Mouse (Mus musculus) hindbrain, postnatal 0 days (tissue): Measurements from ENCODE around the gene Tnfrsf19. TPM values are rescaled to one million over a fixed set of nuclear protein-coding genes. Genes with fewer than 3 reads are reported as not detected.

Source experiments
- ATAC-seq: fragments of 200-750 bp; cut with Nextera tagmentation; 2 replicates; pipeline ENCODE4 v1.8.0; 2017; ENCODE audit warnings: mild to moderate bottlenecking, moderate TSS enrichment, moderate library complexity
- DNase-seq: peaks from one replicate; pipeline ENCODE4 v3.0.0-alpha.2; 2015; ENCODE audit warnings: low spot score
- H3K27ac ChIP-seq: fragments of 300-500 bp; sonication (generic); 2 replicates; pipeline ENCODE4 v1.5.1; 2014; ENCODE audit warnings: mild to moderate bottlenecking
- H3K27me3 ChIP-seq: fragments of 300-500 bp; sonication (generic); 2 replicates; pipeline ENCODE4 v1.6.1; 2014; ENCODE audit warnings: low read length, mixed read lengths; ENCODE audit not compliant: insufficient read depth
- H3K36me3 ChIP-seq: fragments of 300-500 bp; sonication (generic); 2 replicates; pipeline ENCODE4 v1.6.1; 2014; ENCODE audit warnings: low read length, mixed read lengths; ENCODE audit not compliant: insufficient read depth
- H3K4me1 ChIP-seq: fragments of 300-500 bp; sonication (generic); 2 replicates; pipeline ENCODE4 v1.6.1; 2014; ENCODE audit warnings: antibody characterized with exemption, low read length, mixed read lengths; ENCODE audit not compliant: insufficient read depth
- H3K4me2 ChIP-seq: fragments of 300-500 bp; sonication (generic); 2 replicates; pipeline ENCODE4 v1.6.1; 2014; ENCODE audit warnings: low read depth, mild to moderate bottlenecking, low read length, moderate library complexity, mixed read lengths
- H3K4me3 ChIP-seq: fragments of 300-500 bp; sonication (generic); 2 replicates; pipeline ENCODE4 v1.5.1; 2014; ENCODE audit warnings: low read length
- H3K9ac ChIP-seq: fragments of 300-500 bp; sonication (generic); replicated peaks from 2 replicates; pipeline ENCODE4 v1.6.1; 2014; ENCODE audit warnings: mild to moderate bottlenecking, low read length, moderate library complexity, mixed read lengths
- H3K9me3 ChIP-seq: fragments of 300-500 bp; sonication (generic); 2 replicates; pipeline ENCODE4 v1.6.1; 2016; ENCODE audit warnings: low read length, mixed read lengths
- CTCF ChIP-seq: IDR thresholded peaks from 2 replicates; pipeline ENCODE4 v1.5.1; 2016; ENCODE audit warnings: antibody characterized with exemption, control low read depth, low read depth
- WGBS: fragments of 180-500 bp; shearing (Covaris S2); extraction: QIAGEN DNeasy Blood & Tissue Kit; methylation state at CpG from one replicate; pipeline ENCODE4 v1.1.7; 2014; 5-methylcytosine and 5-hydroxymethylcytosine counted together
- polyA plus RNA-seq: library from polyadenylated mRNA; unstranded; fragments of >200 nt; fragmentation: Nextera tagmentation; extraction: Ambion mirVana; gene quantifications from 2 replicates; pipeline ENCODE4 v1.2.1, GENCODE M21; 2015
- total RNA-seq: library from RNA; depleted of rRNA; stranded (reverse); fragments of >200 nt; gene quantifications from 2 replicates; pipeline ENCODE4 v1.2.3, GENCODE M21; 2014

Gene Tnfrsf19
- total and polyA plus RNA-seq, 2 experiments from 2014 or later: 28.9 to 51.6 TPM

DNA sequence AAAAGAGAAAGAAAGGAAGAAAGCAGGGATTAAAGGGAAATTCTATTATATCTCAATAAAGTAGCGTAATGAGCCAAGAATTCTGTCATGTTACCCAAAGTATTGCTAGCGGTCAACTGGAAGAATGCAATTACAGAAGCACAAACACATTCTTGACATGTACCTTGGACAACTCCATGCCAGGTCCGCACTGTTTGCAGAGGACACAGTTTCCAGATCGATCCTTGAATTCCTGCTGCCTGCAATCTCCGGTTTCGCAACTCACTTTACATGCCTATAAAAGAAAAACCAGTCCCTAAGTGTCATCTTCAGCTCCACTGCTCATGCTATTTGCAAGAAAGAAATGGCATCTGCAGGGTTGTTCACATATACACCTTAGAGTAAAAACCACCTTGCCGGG is 22.3 kb downstream of the Tnfrsf19 start:
- no peak overlapping the region for H3K27ac ChIP-seq
- H3K9me3 ChIP-seq: no peaks in the 10 kb centered on the region
- WGBS: 88% methylated on average over 7 of the region's 7 CpGs
- no peak overlapping the region for H3K9ac ChIP-seq
- DNase-seq (no peak), ATAC-seq (no peak)
- H3K36me3 ChIP-seq: no peaks in the 10 kb centered on the region; the same call in 1 of the 2 replicates
- no peak for TF ChIP-seq CTCF
- H3K27me3 ChIP-seq: no peaks in the 10 kb centered on the region
- H3K4me1 ChIP-seq: no peaks in the 10 kb centered on the region
- H3K4me2 ChIP-seq: no peak overlapping the region
- no peak overlapping the region for H3K4me3 ChIP-seq

DNA sequence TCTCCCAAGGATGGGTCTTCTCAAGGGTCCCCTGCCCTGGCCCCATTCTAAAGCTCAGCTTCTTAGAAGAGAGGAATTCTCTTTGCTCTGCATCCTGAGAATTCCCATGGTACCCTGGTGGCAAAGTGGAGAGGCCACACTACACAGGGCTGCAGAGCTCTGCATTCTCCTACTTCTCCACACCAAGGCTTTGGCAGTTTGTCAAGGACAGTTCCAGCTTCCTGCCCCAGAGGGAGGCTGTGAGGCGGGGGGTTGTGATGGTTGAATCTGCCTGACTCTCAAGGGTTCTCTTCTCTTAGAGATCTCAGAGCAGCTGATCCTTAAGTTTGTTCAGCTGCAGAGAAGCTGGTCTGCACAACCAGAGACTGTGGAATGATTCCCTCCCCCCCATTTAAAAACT is 23.9 kb downstream of the Tnfrsf19 start:
- H3K9me3 ChIP-seq: no peaks in the 10 kb centered on the region
- no peak overlapping the region for H3K27ac ChIP-seq
- ATAC-seq: no peak
- peaks cover 9% of the 10 kb centered on the region; the same call in 1 of the 2 replicates for H3K4me1 ChIP-seq
- H3K4me2 ChIP-seq: no peak overlapping the region
- no peaks in the 10 kb centered on the region; the same call in 1 of the 2 replicates for H3K36me3 ChIP-seq
- no peaks in the 10 kb centered on the region for H3K27me3 ChIP-seq
- H3K4me3 ChIP-seq: no peak overlapping the region
- 71% methylated on average over 1 of the region's 1 CpGs for WGBS
- DNase-seq: no peak
- H3K9ac ChIP-seq: no peak overlapping the region
- TF ChIP-seq CTCF: peak; percentile 17

DNA sequence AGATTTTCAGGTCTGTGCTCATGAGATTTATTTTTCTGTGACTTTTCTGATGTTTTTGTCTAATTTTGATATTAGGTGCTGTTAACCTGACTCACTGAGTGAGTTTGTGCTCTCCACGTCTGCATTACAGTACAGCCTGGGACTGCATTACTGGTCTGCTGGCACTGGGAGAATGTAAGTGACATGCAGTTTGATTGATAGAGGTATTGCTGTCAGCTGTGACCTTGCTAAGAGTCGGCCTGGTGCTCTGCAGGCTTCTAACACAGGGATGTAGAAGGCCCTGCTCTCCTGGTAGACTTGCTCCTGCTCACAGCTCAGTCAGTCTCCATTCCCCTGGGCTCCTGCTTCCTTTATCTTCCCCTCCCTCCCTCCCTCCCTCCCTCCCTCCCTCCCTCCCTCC is 25.3 kb downstream of the Tnfrsf19 start:
- Histone ChIP-seq H3K4me3 (no peak overlapping the region), H3K4me2 (no peak overlapping the region), H3K9me3 (no peaks in the 10 kb centered on the region), H3K36me3 (no peaks in the 10 kb centered on the region; the same call in 1 of the 2 replicates), H3K27me3 (no peaks in the 10 kb centered on the region), H3K9ac (no peak overlapping the region), H3K27ac (no peak overlapping the region), H3K4me1 (peaks cover 15% of the 10 kb centered on the region; the same call in 1 of the 2 replicates)
- WGBS: 75% methylated on average over 2 of the region's 2 CpGs
- DNase-seq (no peak), ATAC-seq (no peak)
- TF ChIP-seq CTCF: no peak

DNA sequence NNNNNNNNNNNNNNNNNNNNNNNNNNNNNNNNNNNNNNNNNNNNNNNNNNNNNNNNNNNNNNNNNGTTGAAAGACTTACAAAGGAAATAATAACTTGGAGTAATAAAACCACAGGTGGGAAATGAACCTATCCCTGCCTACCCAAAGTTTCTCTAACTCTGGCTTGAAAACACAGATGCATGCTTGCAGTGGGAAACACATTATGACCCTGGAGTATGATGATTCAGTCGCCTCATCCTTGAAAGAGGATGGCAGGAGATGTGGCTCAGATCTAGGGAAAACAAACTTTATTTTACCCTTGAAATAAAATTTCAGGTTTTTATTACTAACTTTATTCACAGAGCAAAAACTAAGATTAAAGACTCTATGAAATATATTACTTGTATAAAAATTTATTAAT is 26.4 kb downstream of the Tnfrsf19 start:
- 88% methylated on average over 1 of the region's 1 CpGs for WGBS
- ATAC-seq: no peak
- Histone ChIP-seq H3K4me1 (peaks cover 15% of the 10 kb centered on the region; the same call in 1 of the 2 replicates), H3K9ac (no peak overlapping the region), H3K9me3 (no peaks in the 10 kb centered on the region), H3K36me3 (no peaks in the 10 kb centered on the region; the same call in 1 of the 2 replicates), H3K4me2 (no peak overlapping the region), H3K27me3 (no peaks in the 10 kb centered on the region), H3K27ac (no peak overlapping the region), H3K4me3 (no peak overlapping the region)
- TF ChIP-seq CTCF: no peak
- no peak for DNase-seq

DNA sequence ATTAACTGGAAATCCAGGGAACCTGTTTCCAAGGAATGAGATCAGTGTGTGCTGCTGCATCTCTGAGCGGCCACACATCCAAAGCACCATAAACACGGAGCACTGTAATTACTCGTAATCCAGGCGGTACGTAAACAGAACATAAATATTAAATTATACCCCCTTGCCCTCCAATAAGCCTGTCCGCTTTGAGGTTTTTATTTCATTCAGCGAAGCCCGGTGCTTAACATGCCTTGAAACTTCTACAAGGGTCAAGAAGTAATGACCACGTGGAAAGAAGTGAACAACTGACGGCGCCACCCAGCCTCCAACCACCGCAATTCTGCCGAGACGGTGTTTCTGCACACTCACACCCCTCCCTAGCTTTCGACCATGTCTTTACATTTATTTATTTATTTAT is 31.7 kb downstream of the Tnfrsf19 start:
- H3K27ac ChIP-seq: no peak overlapping the region
- H3K4me1 ChIP-seq: peaks cover 18% of the 10 kb centered on the region; the same call in 1 of the 2 replicates
- ATAC-seq (no peak), DNase-seq (no peak)
- no peak overlapping the region for H3K4me2 ChIP-seq
- WGBS: 89% methylated on average over 15 of the region's 15 CpGs
- H3K27me3 ChIP-seq: no peaks in the 10 kb centered on the region
- H3K9me3 ChIP-seq: no peaks in the 10 kb centered on the region
- H3K4me3 ChIP-seq: no peak overlapping the region
- no peaks in the 10 kb centered on the region for H3K36me3 ChIP-seq
- no peak overlapping the region for H3K9ac ChIP-seq
- no peak for TF ChIP-seq CTCF

DNA sequence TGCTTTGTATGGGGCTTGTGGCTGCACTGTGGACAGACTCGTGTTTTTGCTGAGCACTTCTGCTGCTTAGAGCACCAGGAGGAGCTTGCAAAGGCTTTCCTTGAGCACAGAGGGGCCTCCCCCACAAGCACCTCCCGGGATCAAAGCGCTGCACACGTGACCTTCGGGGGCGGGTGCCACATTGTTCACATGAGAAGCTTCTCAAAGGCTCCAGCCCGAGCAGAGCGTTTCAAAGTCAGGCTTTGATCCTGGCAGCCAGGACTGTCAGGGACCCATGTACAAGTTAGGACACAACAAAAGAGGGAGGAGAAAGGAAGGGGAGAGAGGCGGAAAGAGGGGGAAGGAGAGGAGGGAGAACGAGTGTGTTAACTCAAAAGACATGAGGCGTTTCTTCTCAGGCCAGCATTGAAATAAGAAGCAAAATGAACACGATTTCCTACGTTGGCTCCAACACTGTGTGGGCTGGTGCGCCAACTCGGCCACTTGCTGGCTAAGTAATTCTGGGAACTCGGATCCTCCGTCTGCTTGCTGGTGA is 33.8 kb downstream of the Tnfrsf19 start:
- Histone ChIP-seq H3K36me3 (no peaks in the 10 kb centered on the region), H3K9me3 (no peaks in the 10 kb centered on the region), H3K27me3 (no peaks in the 10 kb centered on the region), H3K4me1 (peaks cover 10% of the 10 kb centered on the region; the same call in 1 of the 2 replicates), H3K4me3 (no peak overlapping the region), H3K4me2 (peak overlapping the region; percentile 45), H3K27ac (peak overlapping the region; percentile 61), H3K9ac (no peak overlapping the region)
- peak; percentile 81 for DNase-seq
- 3% methylated on average over 17 of the region's 17 CpGs for WGBS
- TF ChIP-seq CTCF: no peak
- peak; percentile 88 for ATAC-seq

DNA sequence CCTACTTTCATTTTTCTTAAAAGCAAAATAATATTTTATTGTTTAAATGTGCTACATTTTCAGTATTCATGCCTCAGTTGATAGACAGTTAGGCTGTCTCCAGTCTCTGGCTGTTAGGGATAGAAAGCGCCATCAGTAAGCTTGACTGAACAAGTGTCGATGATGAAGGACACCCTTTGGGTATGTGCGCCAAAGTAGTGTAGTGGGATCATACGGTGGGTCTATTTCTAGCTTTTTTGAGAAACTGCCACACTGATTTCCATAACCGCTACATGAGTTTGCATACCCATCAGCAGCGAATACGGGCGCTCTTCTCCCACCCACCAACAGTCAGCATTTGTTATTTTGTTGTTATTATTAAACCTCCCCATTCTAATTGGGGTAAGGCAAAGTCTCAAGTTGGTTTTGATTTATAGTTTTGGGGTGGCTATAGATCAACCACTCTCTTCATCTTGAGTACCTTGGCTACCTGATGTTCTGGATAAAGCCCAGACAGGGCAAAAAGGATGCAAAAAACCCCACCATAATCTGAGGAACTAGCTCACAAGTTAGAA is 34.6 kb downstream of the Tnfrsf19 start:
- no peak overlapping the region for H3K4me2 ChIP-seq
- no peak for TF ChIP-seq CTCF
- no peak overlapping the region for H3K9ac ChIP-seq
- H3K36me3 ChIP-seq: no peaks in the 10 kb centered on the region
- ATAC-seq: no peak
- no peak overlapping the region for H3K27ac ChIP-seq
- H3K9me3 ChIP-seq: no peaks in the 10 kb centered on the region
- WGBS: 66% methylated on average over 8 of the region's 8 CpGs
- no peak for DNase-seq
- no peak overlapping the region for H3K4me3 ChIP-seq
- H3K27me3 ChIP-seq: no peaks in the 10 kb centered on the region
- peaks cover 4% of the 10 kb centered on the region; the same call in 1 of the 2 replicates for H3K4me1 ChIP-seq
